Mouse (Mus musculus) C2C12 (cell line): ENCODE measurements around the gene Unc45a. TPM values are rescaled to one million over a fixed set of nuclear protein-coding genes. Genes with fewer than 3 reads are reported as not detected.

Experiments
- H3K27me3 ChIP-seq: one replicate; pipeline ENCODE4 v1.6.1; 2011; ENCODE audit not compliant: control insufficient read depth, insufficient read depth, insufficient read length
- H3K36me3 ChIP-seq: one replicate; pipeline ENCODE4 v1.6.1; 2011; ENCODE audit not compliant: control insufficient read depth, insufficient read depth
- H3K4me3 ChIP-seq: one replicate; pipeline ENCODE4 v1.5.1; 2011; ENCODE audit warnings: mild to moderate bottlenecking, control low read depth; ENCODE audit not compliant: poor library complexity, insufficient read depth, severe bottlenecking
- H3K79me2 ChIP-seq: one replicate; pipeline ENCODE4 v1.6.1; 2011; ENCODE audit not compliant: control insufficient read depth, insufficient read depth
- H3K79me3 ChIP-seq: one replicate; pipeline ENCODE4 v1.6.1; 2011; ENCODE audit warnings: low read depth, control low read depth
- H3ac ChIP-seq: one replicate; pipeline ENCODE3; 2011; ENCODE audit warnings: low read depth; ENCODE audit not compliant: control insufficient read depth, insufficient read length
- CEBPB ChIP-seq: IDR thresholded peaks from one replicate; pipeline ENCODE4 v1.6.1; 2011; ENCODE audit warnings: low read depth, mild to moderate bottlenecking, control low read depth, moderate library complexity
- CTCF ChIP-seq: IDR thresholded peaks from one replicate; pipeline ENCODE4 v1.5.1; 2011; ENCODE audit not compliant: control insufficient read depth, insufficient read depth, insufficient read length
- FOSL1 ChIP-seq: IDR thresholded peaks from one replicate; pipeline ENCODE4 v1.8.0; 2011; ENCODE audit warnings: mild to moderate bottlenecking, low read length; ENCODE audit not compliant: poor library complexity, insufficient read depth, severe bottlenecking
- MAX ChIP-seq: IDR thresholded peaks from one replicate; pipeline ENCODE4 v1.6.1; 2011; ENCODE audit warnings: mild to moderate bottlenecking, control low read depth
- MYOD1 ChIP-seq: IDR thresholded peaks from one replicate; pipeline ENCODE4 v1.6.1; 2011; ENCODE audit warnings: low read depth; ENCODE audit not compliant: control insufficient read depth, insufficient read length
- MYOG ChIP-seq: IDR thresholded peaks from one replicate; pipeline ENCODE4 v1.6.1; 2011; ENCODE audit not compliant: control insufficient read depth, insufficient read length; ENCODE audit errors: extremely low read depth
- USF1 ChIP-seq: IDR thresholded peaks from one replicate; pipeline ENCODE4 v1.6.1; 2011; ENCODE audit warnings: low read depth, mild to moderate bottlenecking, control low read depth, moderate library complexity
- polyA plus RNA-seq: library from polyadenylated mRNA; unstranded; fragments of >200 nt; fragmentation: generic; extraction: Trizol; gene quantifications from one replicate; pipeline ENCODE4 v1.2.1, GENCODE M21; 2012; ENCODE audit warnings: missing spikeins

Unc45a gene
- polyA plus RNA-seq, 1 experiment, result 46.9 TPM

- TF ChIP-seq FOSL1 (no peak), USF1 (no peak), MYOG (no peak), CTCF (no peak), MAX (no peak), MYOD1 (no peak), CEBPB (no peak)
- Histone ChIP-seq H3K4me3 (no peak overlapping the region), H3K79me2 (no peaks in the 10 kb centered on the region), H3K79me3 (no peaks in the 10 kb centered on the region), H3K27me3 (no peaks in the 10 kb centered on the region), H3K36me3 (no peaks in the 10 kb centered on the region), H3ac (no peak overlapping the region)
Observed at GRCm38 (mm10) chr7:80373352-80373751, 32.5 kb upstream of the Unc45a start.

DNA sequence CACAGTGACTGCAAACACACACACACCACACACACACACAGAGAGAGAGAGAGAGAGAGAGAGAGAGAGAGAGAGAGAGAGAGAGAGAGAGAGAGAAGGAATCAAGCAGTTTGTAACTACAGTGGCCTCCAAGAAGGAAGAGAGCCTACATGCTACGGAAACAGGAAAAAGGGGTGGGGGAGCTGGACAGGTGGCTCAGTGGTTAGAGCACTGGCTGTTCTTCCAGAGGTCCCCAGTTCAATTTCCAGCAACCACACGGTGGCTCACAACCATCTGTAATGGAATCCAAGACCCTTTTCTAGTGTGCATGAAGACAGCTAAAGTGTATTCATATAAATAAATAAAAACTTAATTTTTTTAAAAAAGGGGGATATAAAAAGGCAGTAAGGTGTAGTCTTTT is 31.9 kb upstream of the Unc45a start:
- TF ChIP-seq CTCF (no peak), MYOG (no peak), USF1 (no peak), MYOD1 (no peak), FOSL1 (no peak), CEBPB (no peak), MAX (no peak)
- no peak overlapping the region for H3K4me3 ChIP-seq
- no peak overlapping the region for H3ac ChIP-seq
- H3K79me3 ChIP-seq, result no peaks in the 10 kb centered on the region
- H3K27me3 ChIP-seq, result no peaks in the 10 kb centered on the region
- no peaks in the 10 kb centered on the region for H3K79me2 ChIP-seq
- H3K36me3 ChIP-seq, result no peaks in the 10 kb centered on the region

DNA sequence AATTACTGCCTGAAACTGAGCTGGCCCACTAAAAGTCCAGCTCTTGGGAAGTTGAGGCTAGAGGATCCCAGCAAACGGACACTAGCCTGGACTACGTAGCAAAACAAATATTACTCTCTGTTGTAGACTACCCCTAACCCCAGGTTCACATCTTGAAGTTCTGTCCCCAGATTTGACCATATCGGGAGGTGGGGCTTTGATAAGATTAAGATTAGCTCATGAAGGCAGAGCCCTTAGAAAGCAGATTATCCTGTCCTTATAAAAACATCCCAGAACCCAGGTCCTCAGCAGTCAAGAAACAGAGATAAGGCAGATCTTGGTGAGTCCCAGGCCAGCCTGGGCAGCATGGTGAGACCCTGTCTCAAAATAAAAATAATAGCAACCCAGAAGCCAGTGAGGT is 31.4 kb upstream of the Unc45a start:
- Histone ChIP-seq H3ac (no peak overlapping the region), H3K4me3 (no peak overlapping the region), H3K27me3 (no peaks in the 10 kb centered on the region), H3K36me3 (no peaks in the 10 kb centered on the region), H3K79me3 (no peaks in the 10 kb centered on the region), H3K79me2 (no peaks in the 10 kb centered on the region)
- TF ChIP-seq MAX (no peak), CTCF (no peak), CEBPB (no peak), USF1 (no peak), MYOG (no peak), MYOD1 (no peak), FOSL1 (no peak)

GRCm38 (mm10) chr7:80371041-80371751 is 30.4 kb upstream of the Unc45a start, which contains the start of gene Man2a2:
Man2a2 (minus strand) TSS chr7:80371375.
- Histone ChIP-seq H3K4me3 (peak within 1 kb of the TSS; percentile 49), H3K79me2 (no peaks in the 10 kb centered on the region), H3K36me3 (peaks cover 5% of the 10 kb centered on the region), H3K79me3 (no peaks in the 10 kb centered on the region), H3ac (peak within 1 kb of the TSS; percentile 88), H3K27me3 (no peaks in the 10 kb centered on the region)
- no peak for TF ChIP-seq FOSL1
- TF ChIP-seq CTCF, result peak; percentile 100

DNA sequence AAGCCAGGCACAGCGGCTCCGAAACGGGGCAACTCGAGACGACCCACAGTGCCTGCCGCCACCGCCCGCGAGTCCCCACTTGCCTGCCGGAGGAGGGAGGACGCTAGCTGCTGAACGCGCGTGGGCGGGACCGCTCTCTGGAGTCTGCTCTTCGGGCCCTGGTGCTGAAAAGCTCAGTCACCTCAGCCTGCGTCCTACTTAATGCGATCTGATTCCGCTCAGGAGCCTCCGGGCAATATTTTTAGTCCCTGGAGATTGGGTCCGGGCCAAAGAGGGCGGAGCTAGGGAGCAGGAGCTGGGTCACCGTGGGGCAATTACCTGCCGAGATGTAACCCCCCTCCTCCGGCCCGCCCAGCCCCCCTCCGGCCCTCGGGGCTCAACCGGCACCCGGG is 29.8 kb upstream of the Unc45a start:
- H3K79me2 ChIP-seq, result no peaks in the 10 kb centered on the region
- peaks cover 8% of the 10 kb centered on the region for H3K36me3 ChIP-seq

DNA sequence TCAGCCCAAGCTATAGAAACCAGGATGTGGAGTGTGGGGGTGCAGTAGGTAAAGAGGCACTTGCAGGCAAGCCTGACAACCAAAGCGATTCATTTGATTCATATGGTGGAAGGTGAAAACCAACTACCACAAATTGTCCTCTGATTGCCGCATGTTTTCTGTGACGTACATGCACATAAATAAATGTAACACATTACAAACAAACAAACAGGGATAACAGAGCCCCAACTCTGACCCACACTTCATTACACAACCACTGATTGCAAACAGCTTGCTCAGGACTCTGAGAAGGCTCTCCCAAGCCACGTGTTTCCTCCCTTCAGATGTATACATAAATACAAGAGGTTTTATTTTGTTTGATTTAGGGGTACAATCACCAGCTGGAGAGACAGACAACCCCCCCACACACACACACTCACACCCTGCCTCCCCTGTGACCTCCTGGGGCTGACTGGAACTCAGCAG is 29.2 kb upstream of the Unc45a start:
- Histone ChIP-seq H3K79me3 (no peaks in the 10 kb centered on the region), H3K4me3 (peak overlapping the region; percentile 49), H3ac (peak overlapping the region; percentile 88), H3K36me3 (peaks cover 8% of the 10 kb centered on the region), H3K79me2 (no peaks in the 10 kb centered on the region), H3K27me3 (no peaks in the 10 kb centered on the region)
- TF ChIP-seq FOSL1, result no peak
- TF ChIP-seq CTCF, result no peak
- TF ChIP-seq MAX, result no peak
- TF ChIP-seq MYOG, result no peak
- no peak for TF ChIP-seq USF1
- TF ChIP-seq CEBPB, result no peak
- TF ChIP-seq MYOD1, result no peak

More for the DNA sequence above, 29.8 kb upstream of the Unc45a start:
- Histone ChIP-seq H3K79me3 (no peaks in the 10 kb centered on the region), H3ac (peak overlapping the region; percentile 88), H3K27me3 (no peaks in the 10 kb centered on the region), H3K4me3 (peak overlapping the region; percentile 49)
- no peak for TF ChIP-seq MAX
- TF ChIP-seq CTCF, result no peak
- no peak for TF ChIP-seq MYOD1
- TF ChIP-seq USF1, result no peak
- TF ChIP-seq MYOG, result no peak
- TF ChIP-seq CEBPB, result no peak
